Mouse (Mus musculus) embryonic fibroblast, embryonic 13.5 days (primary cell): ENCODE results near the gene Anks1b.

ENCODE experiments used
- CTCF ChIP-seq: IDR thresholded peaks from 2 replicates; pipeline ENCODE4 v1.5.1; 2011; ENCODE audit warnings: mild to moderate bottlenecking, control low read depth, low read length, moderate library complexity, borderline replicate concordance; ENCODE audit not compliant: insufficient read depth
- POLR2A ChIP-seq: IDR thresholded peaks from 2 replicates; pipeline ENCODE4 v1.6.1; 2011; ENCODE audit warnings: low read depth, mild to moderate bottlenecking, control low read depth, low read length, moderate library complexity

DNA sequence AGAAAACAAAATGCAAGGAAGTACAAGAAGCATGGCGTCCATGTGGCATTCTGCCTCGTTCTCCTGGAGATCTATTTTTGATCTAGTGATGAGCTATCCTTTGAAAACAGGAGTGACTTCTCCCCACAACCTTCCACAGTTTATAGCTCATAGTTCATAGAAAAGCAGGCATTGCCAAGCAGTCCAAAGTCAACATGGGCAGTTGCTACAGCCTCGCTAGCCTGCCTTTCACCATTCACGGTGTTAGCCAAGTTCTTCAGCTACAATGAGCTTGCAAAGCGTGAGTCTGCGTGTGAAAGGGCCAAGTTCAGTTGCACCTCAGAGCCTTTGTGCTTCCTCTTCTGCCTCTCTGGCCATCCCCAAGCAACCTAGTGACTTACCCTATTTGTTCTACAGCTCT is 592.1 kb downstream of the Anks1b start:
- no peak for TF ChIP-seq CTCF
- TF ChIP-seq POLR2A: no peak
